Mouse (Mus musculus) CD4-positive helper T cell, adult 2 months (primary cell): Measurements from ENCODE around the gene Kcna2.

Source experiments
- DNase-seq: peaks from one replicate; pipeline ENCODE4 v3.0.0-alpha.2; 2012; ENCODE audit warnings: low read depth, missing footprints, low spot score

The Kcna2 gene

DNA sequence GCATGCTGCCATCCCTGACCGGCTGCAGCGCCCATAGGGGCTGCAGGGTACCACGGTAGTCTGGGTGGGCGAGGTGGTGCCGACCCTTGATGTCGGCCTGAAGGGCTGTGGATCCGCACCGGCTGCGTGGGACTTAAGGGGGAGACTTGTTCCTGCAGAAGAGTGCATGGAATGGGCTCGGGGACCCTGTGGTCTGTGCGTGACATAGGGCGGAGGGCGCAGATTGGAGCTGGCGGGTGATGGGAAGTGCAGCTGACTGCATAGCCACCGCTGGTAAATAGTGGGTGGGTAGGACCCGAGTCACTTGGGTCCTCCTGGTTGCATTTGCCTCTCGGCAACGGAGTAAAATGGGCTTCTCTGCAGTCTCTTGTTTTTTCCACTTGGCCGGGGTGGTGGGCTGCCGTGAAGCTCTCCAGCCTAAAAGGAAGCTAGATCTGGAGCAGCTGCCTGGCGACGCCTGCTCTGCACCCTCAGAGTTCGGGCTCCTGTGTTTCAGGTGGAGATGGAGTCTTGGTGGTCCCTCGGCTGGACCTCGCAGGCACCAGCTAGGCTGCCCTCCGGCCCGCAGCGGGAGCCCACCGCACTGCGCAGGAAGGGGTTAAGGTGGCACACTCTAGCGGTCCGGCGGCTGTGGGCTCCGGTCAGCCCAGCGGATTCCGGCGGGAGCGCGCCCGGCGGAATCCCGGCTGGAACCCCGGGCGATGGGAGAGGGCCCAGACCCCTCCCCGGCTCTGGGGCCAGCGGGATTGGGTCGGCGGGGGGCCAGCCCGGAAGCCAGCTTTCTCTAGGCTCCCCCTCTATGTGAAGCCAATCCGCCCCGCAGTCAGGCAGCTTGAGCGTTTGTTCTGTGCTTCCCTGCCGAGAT lies 1.1 kb downstream of the Kcna2 start:
- peak; percentile 46 for DNase-seq

DNA sequence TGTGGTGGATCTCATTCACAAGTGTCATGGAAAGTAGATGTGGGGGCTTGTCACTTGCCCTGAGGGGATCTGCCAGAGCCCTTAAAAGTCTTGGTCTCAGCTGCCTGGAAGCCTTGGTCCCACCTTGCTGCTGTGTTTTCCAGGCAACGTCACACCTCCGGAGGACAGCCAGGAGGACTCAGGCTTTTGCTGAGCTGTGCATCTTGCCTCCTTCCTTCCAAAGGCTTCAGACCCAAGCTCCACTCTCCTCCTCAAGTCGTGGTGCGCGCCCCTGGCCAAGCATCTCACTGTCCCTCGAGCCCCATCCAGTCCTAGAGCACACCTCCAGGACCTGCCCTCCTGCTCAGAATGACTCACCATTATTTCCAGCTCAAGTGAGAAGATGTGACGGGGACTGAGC lies 2.1 kb downstream of the Kcna2 start:
- DNase-seq = no peak

DNA sequence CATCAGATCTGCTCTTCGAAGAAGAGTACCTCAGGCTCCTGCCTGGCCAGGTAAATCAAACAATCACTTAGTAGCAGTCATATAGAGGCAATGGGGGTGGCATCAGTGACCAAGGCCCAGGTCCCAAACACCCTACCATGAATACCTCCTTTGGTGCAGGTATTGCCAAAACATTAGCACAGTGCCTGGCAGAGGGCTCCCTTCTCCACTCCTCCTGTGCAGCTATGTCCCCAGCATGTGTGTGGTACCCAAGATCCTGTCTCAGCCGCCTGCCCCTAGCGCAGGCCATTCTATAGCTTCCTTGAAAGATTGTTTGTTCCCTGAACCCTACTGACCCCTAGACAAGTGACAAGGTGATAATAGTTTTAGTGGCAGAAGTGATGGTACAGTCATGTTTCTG lies 2.5 kb downstream of the Kcna2 start:
- no peak for DNase-seq

DNA sequence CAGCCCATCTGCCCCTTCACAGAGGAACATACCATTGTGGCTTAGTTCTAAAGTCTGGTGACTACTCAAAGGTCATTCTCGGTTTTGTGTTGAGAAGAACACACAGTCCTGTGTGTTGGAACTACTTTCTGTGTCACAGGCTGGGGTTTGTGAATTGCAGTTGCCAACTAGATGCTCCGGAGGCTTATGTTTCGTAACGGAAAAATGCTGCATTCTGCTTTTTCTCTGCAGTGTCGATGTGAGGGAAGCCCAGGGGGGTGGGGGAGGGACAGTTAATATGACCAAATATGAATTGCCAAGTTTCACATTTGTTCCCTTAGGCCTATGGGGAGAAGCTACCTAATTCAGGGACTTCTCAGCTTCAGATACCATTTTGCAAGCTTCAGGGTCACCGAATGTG lies 5.0 kb downstream of the Kcna2 start:
- no peak for DNase-seq

DNA sequence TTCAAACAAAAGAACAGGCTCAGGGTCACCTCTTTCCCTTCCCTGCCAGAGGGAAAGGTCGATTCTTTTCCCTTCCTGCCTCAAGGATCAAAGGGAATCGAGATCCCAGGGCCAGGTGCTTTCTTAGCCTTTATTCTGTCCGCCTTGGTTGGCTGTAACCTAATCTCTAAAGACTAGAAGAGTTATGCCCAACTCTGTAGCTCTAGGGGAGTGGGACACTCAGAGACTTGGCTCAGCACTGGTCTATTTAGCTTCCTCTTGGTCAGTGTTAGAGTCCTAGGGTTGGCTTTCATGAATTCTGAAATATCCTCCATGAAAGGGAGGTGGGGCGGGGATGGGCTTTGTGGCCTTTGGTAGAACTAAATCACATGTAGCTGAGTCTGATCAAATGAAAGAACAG lies 11.6 kb downstream of the Kcna2 start:
- no peak for DNase-seq

DNA sequence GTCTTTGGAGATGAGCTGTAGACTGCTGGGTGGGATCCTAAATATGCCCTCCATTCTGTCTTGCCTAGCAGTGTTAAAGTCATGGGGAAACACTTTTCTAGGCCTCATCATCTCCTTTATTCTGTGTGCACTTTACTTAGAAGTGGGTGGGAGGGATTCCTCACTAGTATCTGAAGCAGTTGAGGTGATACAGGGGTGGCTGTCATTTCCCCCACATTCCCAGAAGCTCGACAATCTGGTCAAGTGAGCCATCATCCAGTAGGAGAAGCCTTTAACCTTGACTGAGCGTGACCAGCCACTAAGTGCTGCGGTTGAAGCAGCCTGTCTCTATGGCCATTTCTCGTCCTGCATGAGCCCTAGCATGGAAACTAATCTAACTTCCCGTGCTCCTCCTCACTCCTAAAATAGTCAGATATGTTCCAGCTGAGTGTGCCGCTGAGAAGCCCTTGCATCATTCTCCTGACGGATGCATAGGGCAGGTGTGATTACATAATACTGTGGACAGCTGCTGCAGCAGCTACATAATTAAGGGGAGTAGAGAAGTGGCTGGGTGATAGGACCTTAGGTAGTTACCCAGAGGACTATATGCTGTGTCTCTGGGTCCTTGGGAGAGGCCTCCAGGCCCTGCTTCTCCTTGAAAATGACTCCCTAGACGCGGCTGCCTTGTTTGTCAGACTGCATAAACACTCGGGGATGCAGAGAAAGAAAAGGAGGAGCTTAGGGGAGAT lies 12.2 kb downstream of the Kcna2 start:
- DNase-seq = no peak

DNA sequence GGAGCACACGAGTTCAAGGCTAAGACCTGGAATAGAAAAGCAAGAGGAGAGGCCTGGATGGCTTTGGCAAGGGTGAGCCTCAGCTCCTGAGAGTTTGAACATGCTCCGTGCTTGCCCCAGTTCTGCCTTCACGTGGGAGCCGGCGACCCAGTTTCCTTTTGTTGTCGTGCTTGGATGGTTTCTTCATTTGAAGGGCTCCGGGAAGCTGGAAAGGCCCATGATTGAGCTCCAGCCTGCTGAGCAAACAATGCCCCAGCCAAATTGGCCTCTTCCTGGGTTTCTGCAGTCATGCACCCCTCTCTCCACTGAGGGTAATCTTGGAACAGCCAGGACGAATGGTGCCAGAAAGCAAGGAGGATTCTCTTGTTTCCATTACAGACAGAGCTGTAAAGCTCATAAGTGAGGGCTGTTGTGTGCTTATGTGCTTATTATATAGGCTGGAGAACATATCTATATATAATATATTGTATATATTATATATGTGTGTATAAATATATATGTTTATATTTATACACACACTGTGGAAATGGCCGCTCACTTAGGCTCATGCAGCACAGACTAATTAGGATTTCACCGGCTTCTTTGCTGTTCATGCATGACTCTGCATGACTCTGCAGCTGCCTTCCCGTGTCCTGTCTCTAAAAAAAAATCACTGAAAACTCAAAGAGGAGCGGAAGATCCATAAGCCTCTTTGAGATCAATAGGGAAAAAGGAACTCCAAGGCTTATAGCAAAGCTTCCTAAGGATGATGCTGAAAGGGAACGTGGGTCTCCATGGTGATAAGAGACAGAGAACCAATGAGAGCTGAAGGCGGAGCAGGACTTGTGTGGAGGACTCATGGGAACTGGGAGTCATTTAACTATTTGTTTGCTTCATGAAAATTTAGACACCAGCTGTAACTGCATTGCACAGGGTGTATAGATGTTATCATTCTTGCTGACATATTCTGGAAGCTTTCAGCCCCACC lies 13.1 kb downstream of the Kcna2 start:
- DNase-seq = no peak

DNA sequence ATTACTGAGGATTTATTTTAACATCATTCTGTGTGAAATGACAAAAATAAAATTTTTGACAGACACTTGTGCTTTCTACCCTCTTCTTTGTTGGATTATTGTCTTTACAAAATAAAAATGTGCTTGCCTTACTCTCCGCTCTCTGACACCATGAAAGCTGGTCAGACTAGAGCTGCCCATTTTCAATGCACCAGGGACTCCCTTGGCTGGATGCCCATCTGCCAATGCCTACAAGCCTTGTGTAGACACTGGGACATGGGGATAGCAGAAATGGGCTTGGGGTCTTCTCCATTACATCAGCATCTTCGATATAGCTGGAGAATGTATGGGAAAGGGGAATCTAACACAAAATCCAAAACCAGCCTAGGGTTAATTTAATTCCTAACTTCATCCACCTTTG lies 14.0 kb downstream of the Kcna2 start:
- no peak for DNase-seq

DNA sequence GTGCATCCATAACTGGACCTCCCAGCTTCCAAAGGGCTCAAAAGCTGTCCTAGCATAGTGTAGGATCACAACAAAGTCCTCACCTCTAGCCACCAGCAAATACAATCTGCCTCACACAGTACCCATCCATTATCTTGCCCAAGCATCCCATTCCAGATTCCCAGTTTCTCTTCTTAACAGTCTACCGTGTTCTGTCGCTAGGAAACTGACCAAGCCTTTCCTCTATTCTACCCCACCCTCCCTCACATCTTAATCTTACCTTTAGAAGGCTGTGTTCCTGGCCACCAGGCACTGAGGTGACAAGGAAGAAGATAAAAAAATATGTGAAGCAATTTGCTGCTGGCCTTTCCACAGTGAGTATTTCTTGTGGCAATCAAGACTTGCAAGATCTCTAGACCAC lies 14.8 kb downstream of the Kcna2 start:
- no peak for DNase-seq

DNA sequence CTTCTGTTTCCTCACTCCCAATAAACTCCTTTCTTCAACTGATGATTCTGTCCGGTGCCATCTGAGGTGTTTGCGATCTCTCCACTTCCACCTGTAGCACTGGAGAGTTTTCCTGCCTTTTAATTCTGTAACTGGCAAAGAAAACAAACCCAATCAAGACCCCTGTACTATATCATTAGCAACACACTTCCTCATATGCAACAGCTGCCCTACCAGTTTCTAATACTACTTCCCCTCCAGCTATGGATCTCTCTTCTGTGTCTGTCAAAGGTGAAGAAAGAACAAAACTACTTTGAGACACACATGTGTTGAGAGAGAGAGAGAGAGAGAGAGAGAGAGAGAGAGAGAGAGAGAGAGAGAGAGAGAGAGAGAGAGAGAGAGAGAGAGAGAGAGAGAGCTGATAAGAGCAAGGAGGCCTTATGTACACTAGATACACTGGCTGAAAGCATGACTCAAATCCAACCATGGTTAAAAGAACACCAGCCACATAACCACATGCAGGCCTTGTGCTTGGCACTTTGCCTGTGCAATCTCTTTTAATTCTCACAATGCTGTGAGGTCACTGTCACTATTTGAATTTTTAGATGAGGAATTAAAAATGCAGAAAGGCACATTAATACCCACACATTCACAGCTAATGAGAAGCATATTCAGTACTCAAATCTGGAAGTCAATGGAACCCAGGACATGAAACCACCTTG lies 19.1 kb downstream of the Kcna2 start:
- DNase-seq = no peak

DNA sequence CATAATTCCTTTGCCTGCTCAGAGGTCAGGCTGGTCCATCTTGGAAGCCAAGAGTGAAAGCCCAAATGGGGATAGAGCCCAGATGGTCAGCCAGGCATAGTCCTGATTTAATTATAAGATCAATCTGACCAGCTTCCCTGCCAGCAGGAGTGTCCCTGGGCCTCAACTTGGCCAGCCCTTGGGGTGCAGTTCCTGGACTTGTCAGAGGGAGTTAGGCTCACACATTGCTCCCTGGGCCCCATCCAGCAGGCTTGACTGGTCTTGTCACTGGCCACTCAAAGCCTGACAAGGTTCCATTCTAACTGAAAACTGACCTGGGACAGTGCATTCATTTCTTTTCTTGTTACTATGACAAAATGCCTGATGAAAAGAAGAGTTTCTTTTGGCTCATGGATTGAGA lies 21.4 kb downstream of the Kcna2 start:
- DNase-seq = no peak

DNA sequence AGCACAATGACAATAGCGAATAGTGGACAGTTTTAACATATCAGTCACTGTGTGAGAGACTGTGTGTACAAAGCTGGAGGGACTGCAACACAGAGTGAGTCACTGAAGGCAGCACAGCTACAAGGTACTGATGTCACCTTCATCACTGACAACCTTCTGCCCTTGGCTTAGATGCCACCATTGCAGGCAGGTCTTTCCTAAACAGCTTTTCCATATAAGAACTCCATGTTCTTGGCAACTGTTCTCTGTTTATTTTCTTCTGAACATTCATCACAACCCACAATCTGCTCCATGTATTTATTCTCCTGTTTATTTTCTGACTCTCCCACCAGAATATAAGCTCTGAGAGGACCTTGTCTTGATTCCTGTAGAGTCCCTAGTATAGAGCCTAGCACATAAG lies 26.7 kb downstream of the Kcna2 start:
- DNase-seq = no peak

DNA sequence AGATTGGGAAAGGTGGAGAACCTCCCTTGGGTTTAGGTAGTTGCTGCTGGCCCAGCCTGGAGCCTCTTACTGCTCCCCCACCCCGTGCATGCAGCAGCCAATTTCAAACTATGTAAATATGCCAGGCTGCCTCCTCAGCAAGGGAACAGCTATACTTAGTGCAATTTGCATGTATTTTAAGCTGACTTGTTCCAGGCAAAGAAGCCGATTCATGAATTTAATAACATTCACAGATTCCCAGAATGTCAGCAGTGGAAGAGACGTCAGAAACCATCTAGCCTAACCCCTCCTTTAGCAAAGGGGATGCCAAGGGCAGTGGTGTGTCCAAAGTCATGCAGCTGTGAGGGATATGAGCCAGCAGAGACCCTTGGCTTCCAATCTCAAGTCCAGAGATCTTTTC lies 27.5 kb downstream of the Kcna2 start:
- no peak for DNase-seq

DNA sequence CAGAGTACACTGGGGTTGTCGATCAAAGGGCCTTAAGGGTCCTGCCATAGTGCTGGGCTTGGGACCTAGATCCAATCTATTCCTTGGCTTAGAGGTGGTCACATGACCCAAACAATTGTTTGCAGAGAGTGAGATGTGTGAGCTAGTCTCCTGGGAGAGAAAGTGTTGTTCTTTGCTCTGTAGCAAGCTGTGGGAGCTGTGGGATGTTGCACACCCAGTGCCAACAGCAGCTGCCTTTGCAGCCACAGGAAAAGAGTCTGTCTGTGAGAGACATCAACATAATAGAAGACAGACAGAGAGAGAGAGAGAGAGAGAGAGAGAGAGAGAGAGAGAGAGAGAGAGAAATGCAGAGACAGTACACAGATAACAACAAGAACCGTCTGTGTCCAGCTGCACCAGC lies 28.3 kb downstream of the Kcna2 start:
- no peak for DNase-seq

DNA sequence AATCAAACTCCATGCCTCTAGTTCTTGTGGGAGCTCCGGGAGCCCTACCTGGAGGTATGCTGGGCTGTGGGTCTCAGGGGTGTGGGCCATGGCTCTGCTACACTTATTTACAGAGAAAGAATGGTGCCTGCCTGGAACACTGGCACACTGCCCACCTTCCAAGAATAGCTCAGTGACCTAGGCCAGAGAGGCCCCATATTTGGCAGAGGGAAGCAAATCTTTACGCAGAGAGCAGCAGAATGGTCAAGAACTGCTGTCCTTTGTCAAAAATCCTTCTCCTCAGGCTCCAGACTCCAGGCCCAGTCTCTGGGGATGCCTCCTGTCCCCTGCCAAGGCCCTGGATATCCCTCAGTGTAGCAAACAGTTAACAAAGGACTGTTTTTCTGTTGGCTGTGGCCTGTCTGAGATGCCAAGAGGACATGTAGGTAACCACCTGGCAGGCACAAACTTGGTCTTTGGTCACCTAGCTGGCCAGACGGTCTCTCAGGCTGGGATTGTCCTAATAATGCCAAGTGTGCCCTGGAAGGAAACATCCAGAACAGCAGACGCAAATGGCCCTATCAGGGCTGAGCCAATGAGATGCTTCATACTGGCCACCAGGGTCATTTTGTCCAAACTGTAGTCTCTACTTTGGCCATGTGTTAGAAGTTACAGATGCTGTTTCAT lies 29.8 kb downstream of the Kcna2 start:
- no peak for DNase-seq

DNA sequence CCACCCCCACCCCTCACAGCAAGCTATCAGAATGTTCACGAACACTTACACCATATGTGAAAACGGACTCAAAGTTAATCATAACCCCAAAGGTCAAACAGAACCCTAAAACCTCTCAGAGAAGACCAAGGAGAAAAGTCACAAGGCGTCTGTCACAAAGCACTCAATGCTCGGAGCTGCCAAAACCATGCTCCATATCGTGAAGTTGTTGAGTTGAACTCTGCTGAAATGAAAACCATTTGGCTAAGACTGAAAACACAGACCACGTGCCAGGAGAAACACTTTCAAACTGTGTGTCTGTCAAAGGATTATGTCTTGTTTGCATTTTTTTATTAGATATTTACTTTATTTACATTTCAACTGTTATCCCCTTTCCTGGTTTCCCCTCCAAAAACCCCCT lies 30.9 kb downstream of the Kcna2 start:
- DNase-seq = no peak

DNA sequence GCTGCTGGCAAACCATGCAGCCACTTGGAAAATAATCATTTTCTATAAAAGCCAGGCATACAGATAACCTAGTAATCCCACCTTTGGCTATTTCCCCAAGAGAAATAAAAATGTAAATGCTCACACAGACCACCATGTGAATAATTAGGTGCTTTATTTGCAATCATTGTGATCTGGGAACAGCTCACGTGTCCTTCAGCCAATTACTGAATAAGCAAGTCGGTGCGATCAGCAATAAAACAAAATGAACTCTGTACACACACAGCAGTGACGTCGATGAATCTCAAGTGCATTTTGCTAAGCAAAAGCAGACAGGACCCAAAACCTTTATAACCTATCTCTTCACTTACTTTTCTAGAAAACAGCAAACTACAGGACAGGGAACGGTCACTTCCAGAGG lies 31.7 kb downstream of the Kcna2 start:
- no peak for DNase-seq

DNA sequence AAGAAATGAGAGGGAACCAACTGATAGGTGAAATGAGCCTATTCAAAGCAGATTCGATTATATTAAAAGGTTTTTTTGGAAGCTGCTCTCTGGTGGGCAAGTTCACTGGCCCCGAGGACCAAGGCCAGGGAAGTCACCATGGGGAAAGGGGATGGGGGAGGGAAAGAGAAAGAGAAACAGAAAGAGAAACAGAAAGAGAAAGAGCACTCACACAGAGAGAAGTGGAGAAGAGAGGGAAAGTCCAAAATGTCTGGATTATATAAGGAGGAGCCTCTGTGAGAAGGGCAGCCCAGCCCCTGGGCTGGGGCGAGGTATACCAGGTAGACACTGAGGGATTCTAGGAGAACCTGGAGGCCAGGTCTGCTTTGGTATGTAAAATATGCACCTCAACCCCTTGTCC lies 33.5 kb downstream of the Kcna2 start:
- no peak for DNase-seq

DNA sequence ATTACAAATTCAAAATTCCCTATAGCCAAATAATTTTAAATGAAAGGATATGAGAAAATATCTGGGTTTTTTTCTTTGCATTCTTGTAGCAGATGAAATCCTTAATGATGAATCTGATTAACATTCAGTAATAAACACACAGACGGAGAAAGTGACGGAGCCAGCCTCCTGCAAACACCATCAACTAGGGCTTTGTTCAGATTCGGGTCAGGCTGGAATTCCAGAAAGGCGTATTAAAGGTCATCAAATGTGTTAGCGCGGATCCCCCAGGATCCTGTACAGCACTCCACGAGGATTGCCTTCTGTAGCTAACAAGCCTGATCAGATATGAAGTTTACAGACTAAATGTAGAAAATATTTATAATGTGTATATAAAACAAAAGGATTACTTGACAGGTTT lies 46.2 kb downstream of the Kcna2 start:
- no peak for DNase-seq

DNA sequence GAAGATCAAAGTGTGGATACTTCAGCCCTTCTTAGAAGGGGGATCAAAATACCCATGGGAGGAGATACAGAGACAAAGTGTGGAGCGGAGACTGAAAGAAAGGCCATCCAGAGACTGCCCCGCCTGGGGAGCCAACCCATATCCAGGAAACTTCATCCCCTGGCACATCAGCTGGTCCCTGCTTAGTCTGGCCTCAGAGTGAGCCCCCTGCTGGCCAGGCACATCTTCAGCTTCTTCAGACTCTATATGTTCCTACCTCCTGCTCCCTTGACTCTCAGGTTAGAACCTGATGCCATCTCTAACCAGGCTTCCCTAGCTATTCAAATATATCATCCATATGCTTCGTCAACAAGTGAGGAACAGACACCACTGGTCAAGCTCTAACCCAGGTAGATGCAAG lies 48.1 kb downstream of the Kcna2 start:
- peak; percentile 66 for DNase-seq

DNA sequence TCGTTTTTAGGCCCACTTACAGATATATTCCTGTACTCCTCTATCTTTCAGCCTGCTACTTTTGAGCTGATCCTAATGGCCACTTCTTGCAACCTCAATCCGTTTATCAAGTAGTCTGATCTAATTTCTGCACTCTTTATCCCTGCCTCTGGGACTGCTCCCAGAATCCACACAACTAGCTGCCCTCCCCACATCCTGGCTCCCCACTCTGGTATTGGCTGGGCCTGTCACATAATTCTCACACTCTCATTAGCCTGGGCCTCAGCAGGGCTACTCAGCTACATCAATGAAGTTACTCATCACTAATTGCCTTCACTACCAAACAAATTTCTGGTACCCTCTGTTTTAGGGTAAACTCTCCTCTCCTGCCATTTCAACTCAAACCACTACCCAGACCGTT lies 49.5 kb downstream of the Kcna2 start:
- DNase-seq = no peak
